Mouse (Mus musculus): ENCODE results near the gene Des.

The Des gene

DNA sequence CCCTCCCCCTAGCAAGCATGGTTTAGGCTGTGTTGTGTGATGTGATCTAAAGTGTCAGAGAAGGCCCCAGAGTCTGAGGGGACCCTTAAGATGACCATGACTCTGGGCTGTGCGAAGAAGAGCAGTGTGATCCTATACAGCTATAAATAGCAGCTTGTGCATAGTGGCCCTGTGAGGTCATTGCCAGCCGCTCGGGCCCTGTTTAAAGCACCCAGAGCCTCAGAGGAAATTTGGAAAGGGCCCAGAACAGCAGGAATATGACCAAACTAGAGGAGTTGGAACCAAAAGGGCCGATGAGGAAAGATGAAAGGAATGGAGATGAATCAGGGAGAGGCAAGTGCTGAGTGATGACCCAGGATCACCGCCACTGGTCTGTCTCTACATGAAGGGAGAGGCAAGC lies 12.8 kb upstream of the Des start:
- no peak for DNase-seq (ENCODE audit: low spot score)

DNA sequence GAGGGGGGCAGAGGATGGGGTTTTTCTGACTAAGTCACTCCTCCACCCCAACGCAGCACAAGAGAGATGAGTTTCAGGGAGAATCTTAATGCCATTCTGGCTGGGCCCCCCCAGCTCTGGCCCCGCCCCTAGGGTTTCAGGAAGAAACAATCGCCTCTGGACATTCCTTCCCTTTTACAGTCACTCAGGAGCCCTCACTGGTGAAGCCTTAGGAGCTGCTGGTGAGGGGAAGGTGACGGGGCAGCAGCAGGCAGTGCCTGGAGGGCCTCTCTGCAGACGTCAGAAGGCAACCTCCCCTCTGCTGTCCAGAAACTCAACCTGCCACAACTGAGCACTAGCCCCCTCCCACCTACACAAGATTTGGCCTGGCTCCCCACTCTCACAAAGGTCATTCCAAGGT lies 10.9 kb upstream of the Des start:
- no peak for DNase-seq (ENCODE audit: low spot score)

DNA sequence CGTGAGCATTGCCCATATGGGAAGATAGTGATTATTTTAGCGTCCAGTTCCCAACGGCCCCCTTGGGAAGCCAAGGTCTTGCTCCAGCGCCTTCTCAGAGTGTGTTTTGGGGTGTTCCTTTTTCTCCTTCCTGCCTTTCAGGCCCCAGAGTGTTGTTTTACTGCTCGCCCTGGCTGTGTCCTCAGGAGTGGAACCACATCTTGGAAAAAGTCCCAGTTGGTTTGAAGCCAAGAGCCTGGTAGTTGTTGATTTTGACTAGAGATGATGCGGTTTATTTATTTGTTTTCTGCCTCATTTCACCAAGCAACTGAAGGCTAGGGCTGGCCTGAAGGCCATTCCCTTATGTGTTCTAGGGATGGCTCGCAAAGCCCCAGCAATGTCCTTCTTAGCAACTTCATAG lies 2.9 kb upstream of the Des start:
- no peak for DNase-seq (ENCODE audit: low spot score)

DNA sequence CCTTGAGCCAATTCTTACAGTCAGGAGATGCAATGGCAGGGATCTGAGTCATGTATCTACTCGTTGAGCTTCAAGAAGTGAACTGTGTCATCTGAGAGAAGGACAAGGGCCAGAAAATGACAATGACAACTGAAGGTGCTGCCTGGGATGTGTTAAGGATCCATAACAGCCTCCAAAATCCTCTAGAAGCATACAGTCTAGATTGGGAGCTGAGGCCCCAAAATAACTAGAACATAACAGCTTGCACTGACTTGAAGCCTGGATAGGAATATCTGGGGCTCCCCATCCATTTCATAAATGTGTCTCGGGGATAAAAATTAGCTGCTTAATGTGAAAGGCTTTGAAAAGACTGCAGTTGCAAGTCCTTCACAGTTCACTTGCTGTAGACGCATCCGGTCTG lies 2.1 kb upstream of the Des start:
- no peak for DNase-seq (ENCODE audit: low spot score)

DNA sequence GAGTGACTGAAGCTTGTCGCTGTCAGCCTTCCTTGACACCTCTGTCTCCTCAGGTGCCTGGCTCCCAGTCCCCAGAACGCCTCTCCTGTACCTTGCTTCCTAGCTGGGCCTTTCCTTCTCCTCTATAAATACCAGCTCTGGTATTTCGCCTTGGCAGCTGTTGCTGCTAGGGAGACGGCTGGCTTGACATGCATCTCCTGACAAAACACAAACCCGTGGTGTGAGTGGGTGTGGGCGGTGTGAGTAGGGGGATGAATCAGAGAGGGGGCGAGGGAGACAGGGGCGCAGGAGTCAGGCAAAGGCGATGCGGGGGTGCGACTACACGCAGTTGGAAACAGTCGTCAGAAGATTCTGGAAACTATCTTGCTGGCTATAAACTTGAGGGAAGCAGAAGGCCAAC lies 783 bp upstream of the Des start:
- no peak for DNase-seq (ENCODE audit: low spot score)

DNA sequence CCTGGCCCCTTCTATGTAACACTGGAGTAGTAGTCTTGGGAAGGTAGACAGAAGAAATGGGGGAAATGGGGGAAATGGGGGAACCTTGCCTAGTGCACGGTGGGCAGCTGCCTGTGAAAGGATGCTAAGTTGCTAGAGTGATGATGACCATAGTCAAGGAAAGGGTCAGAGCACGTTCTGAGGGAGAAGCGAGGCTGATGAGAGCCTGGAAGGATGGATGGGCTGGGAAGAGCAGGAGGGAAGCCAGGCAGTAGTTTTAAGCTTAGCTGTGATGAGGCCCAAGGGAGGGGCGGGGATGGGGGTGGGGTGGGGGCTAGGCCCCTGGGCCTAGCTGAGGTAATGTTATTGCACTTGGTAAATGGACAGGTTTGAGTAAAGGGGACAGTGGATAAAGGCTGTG lies 994 bp downstream of the Des start:
- DNase-seq (ENCODE audit: low spot score): no peak

DNA sequence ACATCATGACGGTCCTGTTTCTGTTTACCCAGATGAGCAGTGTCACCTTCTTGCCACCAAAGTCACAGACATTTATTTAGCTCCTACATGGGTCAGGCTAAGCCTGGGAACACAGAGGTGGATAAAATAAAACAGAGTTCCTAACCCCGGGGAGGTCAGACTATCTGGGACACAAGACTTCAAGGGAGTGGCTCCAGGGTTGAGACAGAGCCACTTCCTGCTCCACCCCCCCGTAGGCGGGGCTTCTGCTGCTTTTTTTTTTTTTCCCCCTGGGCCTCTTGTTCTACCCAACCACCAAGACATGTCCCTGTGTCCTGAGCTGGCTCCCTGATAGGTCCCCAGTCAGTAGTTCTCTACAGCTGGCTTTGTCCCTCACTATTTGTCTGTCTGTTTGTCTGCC lies 1.6 kb downstream of the Des start:
- no peak for DNase-seq (ENCODE audit: low spot score)

DNA sequence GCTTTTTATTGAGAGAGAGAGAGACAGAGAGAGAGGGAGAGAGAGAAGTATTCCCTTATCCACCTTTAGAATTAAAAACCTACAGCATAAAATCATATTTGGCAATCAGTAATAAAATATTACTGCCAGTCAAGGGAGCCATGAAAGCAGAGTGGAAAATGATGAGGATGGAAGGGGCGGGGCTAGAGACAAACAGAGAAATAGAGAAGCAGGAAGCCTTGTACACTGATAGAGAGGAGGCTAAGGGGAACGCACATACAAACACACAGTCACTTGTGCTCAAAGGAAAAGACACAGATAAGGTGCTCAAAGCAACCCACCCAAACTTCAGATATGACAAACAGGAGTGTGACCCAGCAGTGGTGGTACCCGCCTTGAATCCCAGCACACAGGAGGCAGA lies 3.7 kb downstream of the Des start:
- no peak for DNase-seq (ENCODE audit: low spot score)

DNA sequence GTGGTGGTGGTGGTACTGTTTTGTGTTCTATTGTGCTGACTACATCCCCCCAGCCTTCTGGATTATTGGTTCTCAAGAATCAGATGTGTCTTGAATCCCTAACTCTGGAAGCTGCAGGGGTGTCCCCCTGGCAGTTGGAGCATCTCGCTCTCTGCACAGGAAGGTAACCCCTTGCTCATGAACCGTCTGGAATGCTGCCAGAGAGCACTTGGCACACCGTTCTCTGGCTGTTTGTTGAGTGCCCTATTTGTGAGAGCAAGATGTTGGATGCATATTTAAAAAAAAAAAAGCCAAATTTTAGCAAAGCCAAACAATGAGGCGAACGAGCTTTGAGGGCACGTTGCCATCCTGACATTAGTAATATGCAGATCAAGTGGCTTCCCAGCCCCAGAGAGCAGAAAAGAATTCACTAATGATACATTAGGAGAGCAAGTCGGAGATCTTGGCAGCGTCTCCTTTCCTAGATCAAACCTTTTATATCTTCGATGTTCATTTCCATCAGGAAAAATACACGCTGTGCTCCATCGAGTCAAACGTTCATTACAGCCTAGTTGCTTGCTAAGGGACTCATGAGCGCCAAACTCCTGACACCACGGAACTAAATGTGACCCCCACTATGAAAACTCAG lies 5.5 kb downstream of the Des start:
- no peak for DNase-seq (ENCODE audit: low spot score)

DNA sequence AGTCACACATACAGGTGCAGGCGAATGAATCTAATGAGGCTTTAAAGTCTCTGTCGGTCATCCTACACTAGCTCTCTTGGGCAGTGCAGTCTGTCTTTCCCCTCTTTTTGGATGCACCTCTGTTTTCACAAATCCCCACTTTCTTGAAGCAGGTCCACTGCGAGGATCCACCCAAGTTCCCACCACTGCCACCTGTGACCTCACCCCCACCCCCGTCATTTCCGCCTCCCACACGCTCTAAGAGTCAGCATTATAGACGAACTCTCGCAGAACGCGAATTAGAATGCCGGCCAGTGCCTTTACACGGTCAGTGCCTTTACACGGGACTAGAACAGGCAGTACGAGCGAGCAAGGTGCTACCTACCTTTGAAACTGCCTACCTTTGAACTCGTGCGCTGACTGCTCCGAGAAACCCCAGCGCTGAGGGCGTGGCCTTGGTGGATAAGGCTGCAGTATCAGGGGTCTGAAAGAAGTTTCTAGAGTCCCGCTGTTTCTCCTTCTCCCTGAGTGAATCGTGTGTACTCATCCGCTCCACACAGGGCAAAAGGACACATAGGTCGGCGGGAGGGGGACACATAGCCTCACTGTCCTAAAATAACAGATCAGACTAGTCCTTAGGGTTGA lies 9.3 kb downstream of the Des start:
- no peak for DNase-seq (ENCODE audit: low spot score)

DNA sequence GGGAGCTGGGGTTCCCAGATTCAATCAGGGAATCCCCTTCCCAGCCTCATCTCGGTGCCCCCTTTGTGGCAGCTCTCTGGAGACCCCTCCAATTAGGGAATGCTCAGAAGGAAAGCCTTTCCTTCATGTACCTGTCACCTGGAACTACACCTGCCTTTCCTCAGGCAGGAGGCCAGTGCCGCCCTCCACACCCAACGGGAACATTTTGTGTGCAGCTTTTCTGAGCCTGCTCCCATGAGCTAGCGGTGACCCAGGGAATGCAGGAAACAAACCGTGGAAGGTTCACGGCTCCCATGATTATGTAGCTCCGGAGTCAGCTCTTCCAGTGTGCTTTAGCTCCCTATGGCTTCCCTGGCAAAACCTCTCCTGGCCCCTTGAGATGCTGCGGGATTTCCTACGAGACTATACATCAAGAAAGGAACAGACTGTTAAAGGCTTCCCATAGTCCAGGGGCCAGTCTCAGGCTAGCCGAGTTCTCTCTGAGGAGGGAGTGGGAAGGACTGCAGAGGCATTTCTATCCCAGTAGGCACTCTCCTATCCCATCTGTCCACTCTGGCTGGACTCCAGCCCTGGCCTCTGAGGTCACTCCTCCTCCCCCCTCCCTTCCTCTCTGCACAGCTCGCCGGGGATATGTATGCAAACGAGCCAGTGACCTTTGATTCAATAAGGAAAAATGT lies 10.0 kb downstream of the Des start:
- DNase-seq (ENCODE audit: low spot score): peak; percentile 62

DNA sequence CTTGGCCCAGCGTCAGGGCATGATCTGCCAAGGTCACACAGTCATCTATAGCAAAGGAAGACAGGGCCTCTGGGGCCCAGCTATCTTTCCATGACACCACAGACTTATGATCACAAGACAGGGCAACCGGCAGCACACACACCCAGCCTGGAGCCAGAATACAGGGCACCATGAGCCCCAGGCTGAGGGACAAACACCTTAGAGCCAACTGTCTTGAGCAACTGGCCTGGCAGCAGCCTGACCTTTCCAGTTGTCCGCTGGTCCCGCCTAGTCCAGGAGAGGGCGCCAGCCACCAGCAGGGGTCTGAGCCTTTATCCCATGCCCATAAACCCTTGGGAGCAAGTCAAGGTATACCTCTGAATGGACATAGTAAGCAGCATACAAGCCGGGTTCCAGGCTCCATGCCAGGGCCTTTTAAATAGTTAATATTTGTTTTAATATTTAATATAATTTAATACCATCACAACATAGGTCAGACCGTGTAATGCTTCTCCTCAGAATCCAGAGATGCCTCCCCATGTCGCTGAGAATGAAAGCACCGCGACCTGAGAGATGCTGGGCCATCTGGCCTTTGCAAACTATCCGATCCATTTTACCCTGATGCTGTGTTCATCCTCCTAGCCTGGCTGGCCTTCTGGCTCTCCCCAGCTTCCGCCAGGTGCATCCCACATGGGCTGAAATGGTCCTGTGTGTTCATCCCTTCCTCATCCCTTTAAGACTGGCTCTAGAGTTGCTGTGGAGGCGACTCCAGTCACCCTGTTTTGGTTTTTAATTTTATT lies 11.4 kb downstream of the Des start:
- peak; percentile 67 for DNase-seq (ENCODE audit: low spot score)

DNA sequence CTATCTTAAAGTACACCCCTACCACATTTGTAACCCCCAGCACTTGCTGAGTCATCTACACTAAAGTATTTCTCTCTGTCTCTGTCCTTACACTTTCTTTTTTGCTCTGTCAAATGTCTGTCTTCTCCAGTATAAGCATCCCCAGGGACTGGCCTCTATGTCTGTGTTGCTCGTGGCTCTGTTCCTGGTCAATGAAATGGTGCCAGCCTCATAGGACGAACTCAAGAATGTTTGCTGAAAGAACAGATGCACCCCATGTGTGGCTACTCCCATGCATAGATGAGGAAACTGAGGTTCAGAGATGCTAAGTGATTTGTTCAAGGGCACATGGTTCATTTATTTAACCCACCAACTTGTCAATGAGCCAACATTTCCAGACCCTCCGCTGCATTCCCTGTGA lies 12.3 kb downstream of the Des start:
- no peak for DNase-seq (ENCODE audit: low spot score)

DNA sequence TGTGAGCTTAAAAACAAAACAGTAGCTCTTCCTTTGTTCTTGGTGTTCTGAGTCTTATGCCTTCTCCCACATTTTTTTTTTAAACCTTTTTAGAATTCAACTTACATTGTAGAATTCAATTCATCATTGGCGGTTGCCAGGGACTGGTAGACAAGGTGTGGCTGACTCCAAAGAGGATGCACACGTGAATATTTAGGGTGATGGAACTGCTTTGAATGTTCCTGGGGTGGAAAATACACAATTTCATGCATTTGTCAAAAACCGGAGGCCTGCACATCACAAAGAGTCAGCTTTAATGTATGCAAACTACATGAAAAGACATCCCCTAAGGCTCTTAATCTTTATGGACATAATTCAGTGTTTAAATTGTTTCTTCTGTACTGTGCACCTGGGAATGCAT lies 13.1 kb downstream of the Des start:
- DNase-seq (ENCODE audit: low spot score): no peak

DNA sequence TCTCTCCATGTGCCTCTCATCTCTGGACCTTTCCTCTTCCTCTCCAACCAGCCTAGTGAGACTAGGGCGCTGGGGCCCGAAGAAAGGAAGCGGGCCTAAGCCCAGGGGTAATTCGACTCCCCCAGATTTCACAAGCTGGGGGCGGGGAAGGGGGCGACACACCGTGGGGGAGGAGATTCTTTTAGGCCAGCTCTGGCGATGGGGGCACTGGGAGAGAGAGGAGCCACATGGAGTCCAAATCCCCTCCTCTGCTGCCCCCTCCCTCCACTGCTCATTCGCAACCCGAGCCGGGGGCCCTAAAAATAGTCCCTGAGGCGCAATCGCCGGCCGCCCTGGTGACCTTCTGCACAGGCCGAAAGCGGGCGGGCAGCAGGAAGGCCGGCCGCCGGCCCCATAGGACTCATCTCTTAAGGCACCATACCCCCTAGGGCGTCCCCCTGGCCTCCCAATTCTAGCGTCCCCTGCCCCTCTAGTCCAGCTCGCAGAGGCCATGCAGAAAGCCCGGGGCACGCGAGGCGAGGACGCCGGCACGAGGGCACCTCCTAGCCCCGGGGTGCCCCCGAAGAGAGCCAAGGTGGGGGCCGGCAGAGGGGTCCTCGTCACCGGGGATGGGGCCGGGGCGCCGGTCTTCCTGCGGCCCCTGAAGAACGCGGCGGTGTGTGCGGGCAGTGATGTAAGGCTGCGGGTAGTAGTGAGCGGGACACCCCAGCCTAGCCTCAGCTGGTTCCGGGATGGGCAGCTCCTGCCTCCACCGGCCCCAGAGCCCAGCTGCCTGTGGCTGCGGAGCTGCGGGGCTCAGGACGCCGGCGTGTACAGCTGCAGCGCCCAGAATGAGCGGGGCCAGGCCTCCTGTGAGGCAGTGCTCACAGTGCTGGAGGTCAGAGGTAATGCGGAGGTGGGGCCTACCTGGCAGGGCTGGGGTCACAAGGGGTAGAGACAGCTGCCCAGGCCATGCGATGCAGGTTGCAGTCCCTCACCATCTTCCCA lies 15.1 kb downstream of the Des start, which contains the start of gene Speg:
Gene Speg, plus strand, starts transcription at position 348 of the 987 bp plus-strand sequence.
- no peak for DNase-seq (ENCODE audit: low spot score)

DNA sequence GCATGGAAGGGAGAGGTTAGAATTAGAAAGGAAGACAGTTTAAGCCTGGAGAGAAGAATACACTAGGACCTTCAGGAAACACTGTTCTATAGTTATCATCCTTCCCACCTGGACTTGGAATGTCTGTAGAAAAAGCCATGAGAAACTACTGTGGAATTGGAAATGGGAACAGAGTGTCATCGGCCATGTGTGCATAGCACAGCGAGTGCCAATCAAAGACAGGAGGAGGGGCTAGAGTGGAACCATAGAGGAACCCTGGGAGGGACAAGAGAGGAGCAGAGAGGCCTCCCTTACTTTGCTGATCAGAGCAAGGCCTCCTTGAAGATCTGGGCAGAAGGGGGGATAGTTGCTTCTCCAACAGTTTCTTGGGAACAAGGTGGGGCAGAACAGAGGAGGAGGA lies 19.1 kb downstream of the Des start:
- DNase-seq (ENCODE audit: low spot score): no peak

DNA sequence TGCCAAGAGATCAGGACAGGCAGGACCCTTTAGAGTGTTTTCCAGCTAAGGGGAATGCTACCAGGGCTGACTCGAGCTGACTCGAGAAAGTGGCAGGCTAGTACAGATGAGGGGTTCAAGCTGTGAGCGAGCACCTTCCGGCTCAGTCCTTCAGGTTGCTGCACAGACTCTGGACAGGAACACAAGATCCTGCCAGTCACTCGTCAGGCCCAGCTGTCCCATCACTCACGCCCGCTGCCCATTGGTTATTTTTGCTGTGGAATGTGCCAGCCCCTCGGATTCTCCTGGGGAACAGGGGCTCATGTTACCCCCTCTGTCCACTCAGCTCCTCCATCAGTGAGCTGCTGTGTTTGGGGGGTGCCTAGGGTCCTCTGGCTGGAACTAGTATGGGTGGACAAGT lies 19.8 kb downstream of the Des start:
- DNase-seq (ENCODE audit: low spot score): no peak

DNA sequence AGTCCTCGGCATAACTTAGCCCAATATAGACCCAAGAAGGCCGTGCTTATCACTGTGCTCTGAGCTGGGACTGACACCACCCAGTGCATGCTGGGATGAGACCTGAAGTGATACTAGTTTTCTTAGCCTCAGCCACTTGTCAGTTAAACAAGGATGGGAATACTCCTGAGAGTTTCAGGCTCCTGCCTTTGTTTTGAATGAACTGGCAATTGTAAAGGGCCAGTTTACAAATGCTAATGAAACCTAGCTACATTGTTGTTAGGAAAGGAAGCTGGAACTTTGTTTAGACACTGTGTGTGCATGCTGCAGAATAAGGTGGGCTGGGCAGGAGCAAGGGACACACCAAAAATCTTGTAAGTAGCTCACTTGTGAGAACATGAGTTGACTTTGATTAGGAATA lies 20.8 kb downstream of the Des start:
- DNase-seq (ENCODE audit: low spot score): no peak

DNA sequence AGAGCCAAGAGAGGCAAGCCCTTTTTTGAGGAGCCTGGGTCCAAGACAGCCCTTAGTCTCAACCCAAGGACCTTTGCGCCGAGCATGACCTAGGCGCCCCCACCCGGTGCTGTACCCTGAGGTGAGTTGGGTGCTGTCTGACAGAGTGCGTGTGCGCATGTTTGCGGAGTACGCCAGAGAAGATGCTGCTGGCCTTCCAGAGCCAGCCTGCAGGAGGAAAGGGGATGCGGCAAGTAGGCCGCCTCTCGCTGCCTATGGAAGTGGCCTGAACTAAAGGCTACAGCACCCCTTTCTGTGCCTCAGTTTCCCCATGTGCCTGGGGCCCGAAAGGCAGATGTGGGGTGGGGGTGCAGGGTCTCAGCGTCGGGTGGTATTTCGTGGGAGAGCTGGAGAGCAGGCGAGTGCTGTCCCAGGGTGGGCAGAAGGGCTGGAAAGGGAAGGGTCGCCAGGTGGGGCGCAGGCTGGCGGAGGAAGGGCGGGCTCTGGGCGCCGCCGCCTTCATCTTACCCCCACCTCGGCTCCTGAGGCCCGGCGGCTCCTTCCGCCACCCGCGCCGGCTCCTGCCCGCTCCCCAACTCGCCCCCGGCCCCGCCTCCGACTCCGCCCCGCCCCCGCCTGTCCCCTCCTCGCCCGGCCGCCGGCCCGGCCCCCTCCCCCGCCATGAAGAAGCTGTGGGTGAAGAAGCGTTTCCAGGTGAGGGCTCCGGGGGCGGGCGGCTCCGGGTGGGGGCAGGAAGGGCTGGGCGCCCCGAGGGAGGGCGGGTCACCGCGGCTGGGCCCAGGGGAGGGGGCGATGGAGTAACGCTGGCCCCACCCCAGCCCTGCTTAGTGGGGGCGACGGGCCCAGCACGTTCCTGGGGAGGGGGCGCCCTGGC lies 21.6 kb downstream of the Des start:
- DNase-seq (ENCODE audit: low spot score): peak; percentile 64

DNA sequence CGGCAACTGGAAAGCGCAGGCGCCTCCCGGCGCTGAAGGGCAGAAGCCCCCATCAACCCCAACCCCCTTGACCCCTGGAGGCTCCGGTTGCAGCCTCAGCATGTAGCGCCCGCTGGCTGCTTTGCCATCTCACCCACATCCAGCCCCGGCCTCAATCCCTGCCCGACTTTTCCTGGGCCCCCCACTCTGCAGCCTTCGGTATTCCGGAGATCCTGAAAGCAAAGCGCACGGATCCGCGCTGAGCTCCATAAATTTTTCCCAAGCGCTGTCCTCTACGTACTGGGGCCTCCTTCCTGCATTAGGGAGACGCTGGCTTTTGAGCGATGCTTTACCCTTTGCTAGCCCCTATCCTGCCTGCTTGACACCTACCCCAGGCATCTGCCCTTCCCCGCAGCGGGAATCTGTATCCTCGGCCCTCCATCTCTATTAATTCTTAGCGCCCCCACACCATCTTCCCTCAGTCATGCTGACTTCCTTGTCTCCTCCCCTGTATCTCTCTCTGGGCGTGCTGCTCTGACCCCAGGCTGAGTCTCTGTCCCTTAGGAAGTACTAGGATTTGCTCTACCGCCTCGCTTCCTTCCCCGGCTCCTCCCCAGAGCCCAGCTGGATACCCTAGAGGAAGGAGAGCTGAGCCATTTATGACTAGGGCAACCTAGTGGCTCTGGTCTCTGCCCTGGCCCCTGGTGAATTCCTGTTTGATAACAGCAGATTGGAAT lies 22.4 kb downstream of the Des start:
- peak; percentile 62 for DNase-seq (ENCODE audit: low spot score)

Data from embryo, embryonic 10.5 days (tissue).